Mouse (Mus musculus): ENCODE measurements around the gene Gm21190.
"Not testable (repeated sequence)": the region's sequence is repeated elsewhere in the genome, so short reads cannot be mapped to it uniquely, and the experiment has no call there.

DNA sequence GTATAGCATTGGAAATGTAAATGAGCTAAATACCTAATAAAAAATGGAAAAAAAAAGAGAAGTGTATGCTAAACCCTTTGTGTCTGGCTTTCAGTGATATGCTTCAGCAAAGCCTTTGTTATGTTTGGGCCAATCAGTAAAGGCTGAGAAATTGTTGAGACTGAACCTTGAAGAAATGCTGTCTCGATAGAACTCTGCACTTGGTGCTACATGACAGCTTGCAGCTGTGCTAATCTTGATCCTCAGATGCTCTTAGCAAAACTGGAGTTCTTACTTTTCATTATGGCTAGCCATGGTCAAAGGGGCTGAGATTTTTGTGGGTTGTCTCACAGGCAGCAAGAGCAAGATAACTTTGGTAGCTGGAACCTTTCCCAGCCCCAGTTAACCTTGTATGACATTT is 29.6 kb upstream of the Gm21190 start:
- TF ChIP-seq CTCF, EP300 (IDR thresholded peaks at IDR 0.05; ENCODE audit: low read depth): not testable (repeated sequence)
